Mouse (Mus musculus): ENCODE data around the gene Pef1.
A peak's percentile ranks its signal among the peaks of the same experiment; 100 is the strongest.

Gene Pef1

GRCm38 (mm10) chr4:130095137-130095536 is 7.2 kb upstream of the Pef1 start:
- DNase-seq (ENCODE audit: low read depth, low spot score): peak; percentile 32

DNA sequence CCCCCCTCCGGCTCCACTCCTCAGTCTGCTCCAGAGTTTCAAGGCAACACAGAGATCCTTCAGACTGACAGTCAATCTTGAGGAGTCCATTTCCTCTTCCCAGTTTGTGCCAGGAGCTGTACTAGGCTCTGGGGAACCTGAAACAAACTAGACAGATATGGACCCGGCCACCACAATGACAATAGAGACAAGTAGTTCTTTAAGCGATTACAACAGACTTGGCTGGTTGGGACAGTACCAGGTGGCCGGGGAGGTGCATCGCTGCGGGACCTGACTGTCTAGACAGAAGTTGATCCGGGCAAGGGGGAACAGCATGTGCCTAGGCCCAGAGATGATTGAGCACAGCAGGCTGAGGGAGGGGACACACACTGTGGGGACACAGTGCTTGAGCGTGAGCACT is 1.2 kb upstream of the Pef1 start:
- DNase-seq (ENCODE audit: low read depth, low spot score): peak; percentile 25

GRCm38 (mm10) chr4:130103632-130104031 is 1.3 kb downstream of the Pef1 start:
- DNase-seq (ENCODE audit: low read depth, low spot score): no peak

DNA sequence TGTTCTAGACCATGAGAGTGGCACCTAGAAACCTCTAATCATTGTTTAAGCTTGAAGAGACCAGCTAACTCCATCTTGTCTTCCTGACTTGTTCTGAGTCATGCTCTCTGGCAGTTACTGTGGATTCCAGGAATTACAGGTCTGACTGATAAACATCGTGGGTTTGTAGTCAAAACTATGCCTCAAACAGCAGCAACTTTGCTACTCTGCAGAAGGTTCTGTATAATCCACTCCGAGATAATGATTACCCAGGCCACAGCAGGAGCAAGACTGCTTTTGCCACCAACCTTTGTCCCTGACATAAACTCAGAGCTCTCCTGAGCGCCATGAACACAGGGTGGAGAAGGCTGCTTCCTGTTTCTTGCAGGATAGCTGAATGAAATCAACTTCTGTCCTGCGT is 2.2 kb downstream of the Pef1 start:
- DNase-seq (ENCODE audit: low read depth, low spot score): no peak

GRCm38 (mm10) chr4:130107065-130107443 is 4.7 kb downstream of the Pef1 start:
- DNase-seq (ENCODE audit: low read depth, low spot score): no peak

DNA sequence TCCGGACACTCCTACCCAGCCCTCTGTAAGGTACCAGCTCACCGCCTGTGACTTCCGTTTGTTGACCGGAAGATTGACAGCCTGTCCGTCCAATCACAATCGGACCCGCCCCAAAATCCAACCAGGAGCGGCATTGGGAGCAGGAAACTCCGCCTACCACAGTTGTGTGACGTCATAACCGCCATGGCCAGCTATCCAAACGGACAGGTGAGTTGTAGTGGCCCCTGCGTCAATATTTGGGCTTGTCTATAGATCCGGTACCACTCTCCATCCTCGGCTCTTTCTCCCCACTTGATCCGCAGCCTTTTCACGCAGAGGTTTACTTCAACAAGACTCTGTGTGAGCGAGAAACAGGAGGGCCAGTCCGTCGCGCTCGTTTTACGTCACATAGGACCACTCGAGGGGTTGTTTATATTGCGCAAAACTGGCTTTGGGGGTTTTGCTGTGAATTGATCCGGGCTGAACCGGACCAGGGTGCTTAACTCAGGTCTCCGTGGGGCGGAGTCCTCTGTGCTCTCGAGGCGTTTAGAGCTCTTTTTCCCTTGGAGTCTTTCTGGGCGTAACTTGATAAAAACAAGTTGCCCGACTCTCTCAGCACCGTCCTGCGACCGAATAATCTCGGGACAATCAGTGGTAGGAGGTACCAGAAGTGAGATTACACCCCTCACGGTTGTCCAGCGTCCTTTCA is 5.2 kb downstream of the Pef1 start:
- peak; percentile 100 for DNase-seq (ENCODE audit: low read depth, low spot score)

DNA sequence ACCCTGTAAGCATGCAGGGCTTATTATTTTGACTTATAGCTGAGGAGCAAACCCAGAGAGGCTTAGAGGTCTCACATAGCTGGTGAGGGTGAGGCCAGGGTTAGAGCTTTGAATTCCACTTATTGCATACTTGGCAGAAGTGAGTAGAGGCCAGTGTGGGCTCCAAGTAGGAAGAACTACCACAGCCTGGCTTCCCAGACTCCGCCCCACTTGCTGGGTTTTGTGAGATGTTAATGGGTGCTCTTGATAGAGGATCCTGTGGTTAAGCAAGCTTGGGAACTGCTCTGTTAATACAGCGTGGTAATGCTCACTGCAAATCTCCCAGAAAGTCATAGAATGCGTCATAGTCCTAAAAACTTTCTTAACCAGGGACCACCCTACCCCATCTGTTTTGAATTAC is 6.6 kb downstream of the Pef1 start:
- no peak for DNase-seq (ENCODE audit: low read depth, low spot score)

- DNase-seq (ENCODE audit: low read depth, low spot score): no peak
Measured at GRCm38 (mm10) chr4:130109666-130110065, 7.3 kb downstream of the Pef1 start.

- DNase-seq (ENCODE audit: low read depth, low spot score): no peak
Measured at GRCm38 (mm10) chr4:130110091-130110490, 7.7 kb downstream of the Pef1 start.

- no peak for DNase-seq (ENCODE audit: low read depth, low spot score)
Measured at GRCm38 (mm10) chr4:130112299-130112698, 9.9 kb downstream of the Pef1 start.

DNA sequence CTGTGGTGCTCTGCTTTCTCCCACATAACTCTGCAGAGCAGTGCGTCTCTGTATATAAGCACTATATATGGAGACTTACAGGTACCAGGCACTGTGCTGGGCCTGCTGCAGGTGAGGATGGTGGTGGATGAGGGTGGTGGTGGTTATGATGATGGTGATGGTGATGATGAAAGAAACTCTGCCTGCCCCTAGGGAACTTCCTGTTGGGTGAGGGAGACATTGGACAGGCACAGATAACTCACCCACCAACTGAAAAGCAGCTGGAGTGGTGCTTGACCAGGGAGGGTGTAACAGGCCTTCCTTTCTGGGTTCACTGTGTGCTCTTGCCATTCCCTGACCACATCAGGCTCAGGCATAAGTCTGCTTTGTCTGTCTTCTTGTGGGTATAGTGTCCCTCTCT is 10.4 kb downstream of the Pef1 start:
- DNase-seq (ENCODE audit: low read depth, low spot score): no peak

DNA sequence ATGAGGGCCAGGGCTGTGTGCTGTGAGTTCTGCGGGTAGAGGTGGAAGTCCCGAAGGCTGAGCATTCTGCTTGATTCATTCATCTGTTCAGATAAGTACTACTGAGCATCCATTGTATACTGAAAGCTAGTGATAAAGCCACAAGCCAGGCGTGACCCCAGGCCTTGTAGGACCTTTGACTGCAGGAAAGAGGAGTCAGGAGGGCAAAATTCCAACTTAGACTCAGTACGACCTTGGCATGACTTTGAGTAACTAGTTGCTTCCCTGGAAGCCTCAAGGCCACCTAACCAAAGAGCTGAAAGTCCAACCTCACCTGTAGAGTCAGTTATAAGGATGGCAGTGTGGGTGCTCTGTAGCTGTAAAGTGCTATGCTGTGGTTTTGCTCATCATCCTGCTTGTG is 18.4 kb downstream of the Pef1 start:
- DNase-seq (ENCODE audit: low read depth, low spot score): no peak

GRCm38 (mm10) chr4:130121560-130121959 is 19.2 kb downstream of the Pef1 start:
- DNase-seq (ENCODE audit: low read depth, low spot score): no peak

DNA sequence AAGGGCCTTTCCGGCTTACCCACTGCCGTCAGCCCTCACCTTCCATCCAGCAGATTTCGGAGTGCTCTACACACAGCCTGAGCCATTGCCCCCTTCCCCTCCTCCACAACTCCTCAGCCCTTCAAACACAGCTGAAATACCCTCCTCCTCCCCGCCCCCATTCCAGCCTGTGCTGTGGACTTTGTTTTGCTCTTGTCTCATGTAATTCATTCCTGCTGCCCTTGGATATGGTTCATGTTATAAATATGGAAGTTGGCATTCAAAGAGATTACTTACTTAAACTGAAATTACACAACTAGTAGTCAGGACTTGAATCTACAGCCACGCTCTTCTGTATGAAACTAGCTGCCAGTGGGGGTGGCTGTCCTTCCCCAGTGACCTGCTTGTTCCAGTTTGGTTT is 20.7 kb downstream of the Pef1 start:
- DNase-seq (ENCODE audit: low read depth, low spot score): no peak

- DNase-seq (ENCODE audit: low read depth, low spot score): no peak
Measured at GRCm38 (mm10) chr4:130124110-130124509, 21.8 kb downstream of the Pef1 start.

- no peak for DNase-seq (ENCODE audit: low read depth, low spot score)
Measured at GRCm38 (mm10) chr4:130125164-130125563, 22.8 kb downstream of the Pef1 start.

DNA sequence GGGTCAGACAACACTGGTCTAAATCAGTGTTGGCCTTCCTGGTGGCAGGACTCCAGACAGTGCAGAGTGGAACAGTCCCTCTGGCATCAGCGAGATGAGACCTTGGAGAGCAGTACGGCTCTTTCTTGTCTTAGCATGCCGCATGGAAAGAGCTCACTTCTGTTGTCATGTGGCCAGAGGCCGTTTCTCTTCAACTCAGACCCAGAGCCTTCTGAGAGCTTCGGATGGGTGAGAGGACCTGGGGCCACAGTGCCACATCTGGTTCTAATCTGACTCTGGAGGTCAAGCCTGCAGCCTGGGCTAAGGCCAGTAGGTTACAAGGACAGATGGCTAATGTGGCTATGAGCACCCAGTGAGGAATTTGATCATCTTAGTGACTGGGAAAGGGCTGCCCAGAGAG is 23.6 kb downstream of the Pef1 start:
- no peak for DNase-seq (ENCODE audit: low read depth, low spot score)

DNA sequence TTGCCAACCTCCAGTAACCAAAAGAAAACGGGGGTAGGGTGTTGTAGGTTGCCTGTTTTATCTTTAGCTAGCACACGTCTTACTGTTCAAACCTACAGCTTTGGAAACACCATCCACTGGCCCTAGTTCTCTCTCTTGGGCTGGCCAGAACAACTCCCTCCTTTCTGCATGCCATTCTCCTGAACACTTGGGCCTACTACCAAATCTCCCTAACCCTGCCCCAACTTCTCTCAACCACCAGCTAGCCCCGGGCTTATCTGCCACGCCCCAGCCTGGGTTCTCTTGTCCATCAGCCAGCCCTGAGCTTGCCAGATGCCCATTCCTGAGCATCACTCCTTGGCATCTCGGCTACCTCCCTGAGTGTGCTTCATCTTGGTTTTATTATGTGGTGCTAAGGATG is 26.5 kb downstream of the Pef1 start:
- DNase-seq (ENCODE audit: low read depth, low spot score): no peak

GRCm38 (mm10) chr4:130130082-130130481 is 27.7 kb downstream of the Pef1 start:
- no peak for DNase-seq (ENCODE audit: low read depth, low spot score)

- DNase-seq (ENCODE audit: low read depth, low spot score): no peak
Measured at GRCm38 (mm10) chr4:130130641-130131350, 28.4 kb downstream of the Pef1 start.

DNA sequence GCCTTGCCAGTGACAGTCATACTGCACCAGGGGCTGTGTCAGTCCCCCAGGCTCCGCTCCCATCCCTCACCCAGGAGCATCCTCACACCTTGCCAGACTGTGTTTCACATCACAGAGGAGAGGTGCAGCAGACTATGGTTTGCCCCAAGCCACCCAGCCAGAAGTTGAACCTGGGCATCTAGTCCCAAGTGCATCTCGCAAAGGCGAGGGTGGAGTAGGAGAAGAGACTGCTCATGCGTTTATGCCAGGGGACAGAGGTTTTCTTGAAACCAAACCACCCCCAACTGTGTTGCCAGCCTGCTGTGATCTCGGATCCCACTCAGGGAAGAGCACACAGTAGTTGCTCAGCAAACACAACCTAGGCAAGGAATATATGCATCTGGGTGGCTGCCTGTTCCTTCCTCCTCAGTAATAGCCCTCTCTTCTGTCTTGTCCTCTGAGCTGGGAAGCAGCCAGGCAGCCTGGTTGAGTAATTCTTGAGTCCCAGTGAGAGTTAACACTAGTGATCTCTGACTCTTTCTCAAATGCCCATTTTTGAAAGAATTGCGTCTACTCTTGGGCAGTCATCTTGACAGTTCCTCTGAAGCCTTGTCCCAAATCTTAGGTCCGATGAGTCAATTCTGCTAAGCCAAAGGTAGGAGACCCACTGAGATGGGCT is 29.2 kb downstream of the Pef1 start:
- DNase-seq (ENCODE audit: low read depth, low spot score): no peak

DNA sequence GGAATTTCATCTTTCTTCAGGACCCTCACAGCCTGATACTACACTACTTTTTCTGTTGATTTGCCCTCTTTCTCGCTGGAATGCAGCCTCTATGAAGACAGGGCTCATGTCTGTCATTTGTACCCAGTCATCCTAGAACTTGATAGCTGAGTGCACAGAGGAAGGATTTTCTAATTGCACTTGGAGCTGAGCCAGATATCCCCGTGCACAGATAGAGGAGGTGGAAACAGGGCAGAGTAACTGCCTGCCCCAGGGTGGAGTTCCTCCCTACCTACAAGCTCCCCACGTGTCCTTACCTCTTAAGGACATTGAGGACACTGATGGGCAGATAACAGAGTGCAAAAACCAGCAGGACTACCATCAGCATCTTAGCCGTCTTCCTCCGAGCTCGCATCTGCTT is 31.0 kb downstream of the Pef1 start:
- no peak for DNase-seq (ENCODE audit: low read depth, low spot score)

Measured in mesoderm, embryonic 11.5 days (tissue).